Mouse (Mus musculus): ENCODE measurements around the gene Rfk. TPM values are rescaled to one million over a fixed set of nuclear protein-coding genes. Genes with fewer than 3 reads are reported as not detected.

The Rfk gene
- polyA plus RNA-seq, 1 experiment = 41.4 TPM

- no peak overlapping the region for H3K27ac ChIP-seq (ENCODE audit: insufficient read depth, low read depth, low read length)
- peaks cover 53% of the 10 kb centered on the region for H3K4me1 ChIP-seq (ENCODE audit: control insufficient read depth, insufficient read depth, low read length)
- no peak for TF ChIP-seq CTCF (IDR thresholded peaks at IDR 0.05; ENCODE audit: low read depth, low read length)
- TF ChIP-seq POLR2A (IDR thresholded peaks at IDR 0.05; ENCODE audit: borderline replicate concordance, low read depth, low read length) = no peak
- no peak overlapping the region for H3K4me3 ChIP-seq (ENCODE audit: insufficient read depth, low read length)
These were observed 36.9 kb upstream of the Rfk start for GRCm38 (mm10) chr19:17356932-17357331.

GRCm38 (mm10) chr19:17357391-17357790 is 36.5 kb upstream of the Rfk start:
- Histone ChIP-seq H3K4me3 (ENCODE audit: insufficient read depth, low read length) (no peak overlapping the region), H3K27ac (ENCODE audit: insufficient read depth, low read depth, low read length) (no peak overlapping the region), H3K4me1 (ENCODE audit: control insufficient read depth, insufficient read depth, low read length) (peaks cover 55% of the 10 kb centered on the region)
- TF ChIP-seq CTCF (IDR thresholded peaks at IDR 0.05; ENCODE audit: low read depth, low read length) = no peak

- H3K27ac ChIP-seq (ENCODE audit: insufficient read depth, low read depth, low read length) = peak overlapping the region; percentile 77
These were observed 34.4 kb upstream of the Rfk start for GRCm38 (mm10) chr19:17359315-17359890.

GRCm38 (mm10) chr19:17361181-17361580 is 32.7 kb upstream of the Rfk start:
- Histone ChIP-seq H3K27ac (ENCODE audit: insufficient read depth, low read depth, low read length) (peak overlapping the region; percentile 70), H3K4me3 (ENCODE audit: insufficient read depth, low read length) (no peak overlapping the region), H3K4me1 (ENCODE audit: control insufficient read depth, insufficient read depth, low read length) (peaks cover 45% of the 10 kb centered on the region)
- TF ChIP-seq POLR2A (IDR thresholded peaks at IDR 0.05; ENCODE audit: borderline replicate concordance, low read depth, low read length) (no peak), CTCF (IDR thresholded peaks at IDR 0.05; ENCODE audit: low read depth, low read length) (no peak)

More at GRCm38 (mm10) chr19:17359315-17359890, 34.4 kb upstream of the Rfk start:
- Histone ChIP-seq H3K4me3 (ENCODE audit: insufficient read depth, low read length) (peak overlapping the region; percentile 24), H3K4me1 (ENCODE audit: control insufficient read depth, insufficient read depth, low read length) (peaks cover 50% of the 10 kb centered on the region)
- TF ChIP-seq POLR2A (IDR thresholded peaks at IDR 0.05; ENCODE audit: borderline replicate concordance, low read depth, low read length) = 0 out of 2 replicates have a peak, but pooled peaks have one; percentile 19
- no peak; the same call in 1 of the 2 replicates for TF ChIP-seq CTCF (IDR thresholded peaks at IDR 0.05; ENCODE audit: low read depth, low read length)

- Histone ChIP-seq H3K4me3 (ENCODE audit: insufficient read depth, low read length) (no peak overlapping the region), H3K27ac (ENCODE audit: insufficient read depth, low read depth, low read length) (no peak overlapping the region), H3K4me1 (ENCODE audit: control insufficient read depth, insufficient read depth, low read length) (peaks cover 20% of the 10 kb centered on the region)
- no peak for TF ChIP-seq CTCF (IDR thresholded peaks at IDR 0.05; ENCODE audit: low read depth, low read length)
- TF ChIP-seq POLR2A (IDR thresholded peaks at IDR 0.05; ENCODE audit: borderline replicate concordance, low read depth, low read length) = no peak
These were observed 29.1 kb upstream of the Rfk start for GRCm38 (mm10) chr19:17364741-17365140.

GRCm38 (mm10) chr19:17366364-17367090 is 27.3 kb upstream of the Rfk start:
- TF ChIP-seq CTCF (IDR thresholded peaks at IDR 0.05; ENCODE audit: low read depth, low read length) (no peak), POLR2A (IDR thresholded peaks at IDR 0.05; ENCODE audit: borderline replicate concordance, low read depth, low read length) (no peak)
- Histone ChIP-seq H3K27ac (ENCODE audit: insufficient read depth, low read depth, low read length) (no peak overlapping the region), H3K4me3 (ENCODE audit: insufficient read depth, low read length) (no peak overlapping the region), H3K4me1 (ENCODE audit: control insufficient read depth, insufficient read depth, low read length) (peaks cover 3% of the 10 kb centered on the region; the same call in 1 of the 2 replicates)

GRCm38 (mm10) chr19:17368557-17368956 is 25.3 kb upstream of the Rfk start:
- Histone ChIP-seq H3K27ac (ENCODE audit: insufficient read depth, low read depth, low read length) (no peak overlapping the region), H3K4me3 (ENCODE audit: insufficient read depth, low read length) (no peak overlapping the region), H3K4me1 (ENCODE audit: control insufficient read depth, insufficient read depth, low read length) (no peaks in the 10 kb centered on the region)
- TF ChIP-seq POLR2A (IDR thresholded peaks at IDR 0.05; ENCODE audit: borderline replicate concordance, low read depth, low read length) = no peak
- no peak for TF ChIP-seq CTCF (IDR thresholded peaks at IDR 0.05; ENCODE audit: low read depth, low read length)

- H3K27ac ChIP-seq (ENCODE audit: insufficient read depth, low read depth, low read length) = no peak overlapping the region
- no peak overlapping the region for H3K4me3 ChIP-seq (ENCODE audit: insufficient read depth, low read length)
- TF ChIP-seq POLR2A (IDR thresholded peaks at IDR 0.05; ENCODE audit: borderline replicate concordance, low read depth, low read length) = no peak
- TF ChIP-seq CTCF (IDR thresholded peaks at IDR 0.05; ENCODE audit: low read depth, low read length) = no peak
- H3K4me1 ChIP-seq (ENCODE audit: control insufficient read depth, insufficient read depth, low read length) = no peaks in the 10 kb centered on the region
These were observed 24.3 kb upstream of the Rfk start for GRCm38 (mm10) chr19:17369581-17369980.

GRCm38 (mm10) chr19:17372701-17373100 is 21.1 kb upstream of the Rfk start, which contains the start of gene Gcnt1:
Gcnt1 (minus strand) TSS chr19:17372844.
- H3K4me3 ChIP-seq (ENCODE audit: insufficient read depth, low read length) = no peak within 1 kb of the TSS
- H3K27ac ChIP-seq (ENCODE audit: insufficient read depth, low read depth, low read length) = no peak within 1 kb of the TSS
- no peak for TF ChIP-seq POLR2A (IDR thresholded peaks at IDR 0.05; ENCODE audit: borderline replicate concordance, low read depth, low read length)
- no peak for TF ChIP-seq CTCF (IDR thresholded peaks at IDR 0.05; ENCODE audit: low read depth, low read length)
- no peaks in the 10 kb centered on the region for H3K4me1 ChIP-seq (ENCODE audit: control insufficient read depth, insufficient read depth, low read length)

- H3K4me1 ChIP-seq (ENCODE audit: control insufficient read depth, insufficient read depth, low read length) = peaks cover 3% of the 10 kb centered on the region; the same call in 1 of the 2 replicates
- TF ChIP-seq POLR2A (IDR thresholded peaks at IDR 0.05; ENCODE audit: borderline replicate concordance, low read depth, low read length) (no peak), CTCF (IDR thresholded peaks at IDR 0.05; ENCODE audit: low read depth, low read length) (no peak)
- H3K4me3 ChIP-seq (ENCODE audit: insufficient read depth, low read length) = no peak overlapping the region
- no peak overlapping the region for H3K27ac ChIP-seq (ENCODE audit: insufficient read depth, low read depth, low read length)
These were observed 15.0 kb upstream of the Rfk start for GRCm38 (mm10) chr19:17378845-17379244.
